Mouse (Mus musculus) adrenal gland, postnatal 14 days (tissue): ENCODE measurements around the gene Gpat2. TPM values are rescaled to one million over a fixed set of nuclear protein-coding genes. Genes with fewer than 3 reads are reported as not detected.

Source experiments
- total RNA-seq: library from RNA; stranded (reverse); gene quantifications from 2 replicates; pipeline ENCODE4 v1.2.3, GENCODE M21; 2021

The Gpat2 gene
- total RNA-seq, 1 experiment from 2014 or later, result 0.37 TPM

Other genes with a start within 250 kb of the Gpat2 start
- gene 1810024B03Rik, start 216.9 kb upstream of the Gpat2 start, total RNA-seq, result 1.4 and 1.5 TPM in 2 replicates
- 67.1 and 69.7 TPM in 2 replicates for gene Snrnp200, start 216.8 kb upstream of the Gpat2 start, total RNA-seq
- gene Ciao1, start 177.4 kb upstream of the Gpat2 start, total RNA-seq, result 93.5 and 101 TPM in 2 replicates
- 65.1 and 65.3 TPM in 2 replicates for gene Tmem127, start 177.3 kb upstream of the Gpat2 start, total RNA-seq
- gene Stard7, start 155.0 kb upstream of the Gpat2 start, total RNA-seq, result 123 and 134 TPM in 2 replicates
- 1.9 and 9.9 TPM in 2 replicates for gene Dusp2, start 89.0 kb upstream of the Gpat2 start, total RNA-seq
- gene Astl, start 86.6 kb upstream of the Gpat2 start, total RNA-seq, result not detected in 2 replicates
- gene Adra2b, start 62.0 kb upstream of the Gpat2 start, total RNA-seq, result 2.6 TPM in 2 replicates
- 48.1 and 48.5 TPM in 2 replicates for gene Fahd2a, start 19.4 kb downstream of the Gpat2 start, total RNA-seq
- gene Kcnip3, start 96.9 kb downstream of the Gpat2 start, total RNA-seq, result 5.1 and 5.3 TPM in 2 replicates
- gene Prom2, start 116.3 kb downstream of the Gpat2 start, total RNA-seq, result 0.19 and 0.26 TPM in 2 replicates
- gene Zfp661, start 161.9 kb downstream of the Gpat2 start, total RNA-seq, result 2.8 and 4.1 TPM in 2 replicates
- 131 and 139 TPM in 2 replicates for gene Mrps5, start 162.0 kb downstream of the Gpat2 start, total RNA-seq
- 5.9 and 6.0 TPM in 2 replicates for gene Mal, start 231.5 kb downstream of the Gpat2 start, total RNA-seq